Mouse (Mus musculus): ENCODE data around the gene Rab1a. TPM values are rescaled to one million over a fixed set of nuclear protein-coding genes. Genes with fewer than 3 reads are reported as not detected.

Rab1a gene
- polyA plus RNA-seq, 1 experiment from 2014 or later = 368 TPM

DNA sequence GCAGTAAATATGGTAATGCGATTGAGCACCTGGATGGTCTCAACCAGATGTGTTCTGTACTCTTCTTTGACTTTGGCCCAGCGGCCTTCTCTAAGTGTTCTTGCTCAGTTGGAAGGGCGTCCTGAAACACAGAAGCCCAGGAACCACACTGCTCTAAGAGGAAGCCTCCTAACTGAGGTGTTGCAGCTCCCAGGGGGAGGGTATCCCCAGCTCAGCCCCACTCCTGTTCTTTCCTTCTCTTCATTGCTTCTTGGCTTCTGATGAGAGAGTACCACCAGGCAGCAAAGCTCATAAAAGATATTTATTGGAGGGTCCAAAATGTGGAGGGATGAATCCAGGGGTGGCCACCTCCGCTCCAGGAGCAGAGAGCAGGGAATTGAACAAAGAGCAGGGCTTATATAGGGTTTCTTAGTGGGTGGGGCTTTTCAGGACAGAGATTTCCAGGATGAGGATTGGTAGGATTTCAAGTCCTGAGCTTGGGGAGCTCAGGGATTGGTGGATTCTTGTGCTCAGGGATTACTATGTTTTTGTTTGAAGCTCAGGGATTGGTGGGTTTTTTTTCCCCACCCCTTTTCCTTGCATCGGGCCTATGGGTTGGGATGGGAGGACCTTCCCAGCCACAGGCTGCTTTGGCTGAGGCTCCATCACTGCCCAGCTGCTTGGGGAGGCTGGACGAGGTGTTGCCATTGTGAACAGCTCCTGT lies 49.4 kb downstream of the Rab1a start:
- no peaks in the 10 kb centered on the region for H3K36me3 ChIP-seq (ENCODE audit: control insufficient read depth, insufficient read depth, low read length)
- no peak overlapping the region for H3K4me2 ChIP-seq (ENCODE audit: low read depth, low read length)
- H3K9me3 ChIP-seq (ENCODE audit: control insufficient read depth, low read length) = no peaks in the 10 kb centered on the region
- H3K27me3 ChIP-seq (replicated peaks; ENCODE audit: control insufficient read depth, insufficient read depth, low read length) = no peaks in the 10 kb centered on the region
- H3K27ac ChIP-seq (ENCODE audit: low read length) = no peak overlapping the region
- peaks cover 16% of the 10 kb centered on the region for H3K4me1 ChIP-seq (ENCODE audit: control insufficient read depth, insufficient read depth, low read length)
- no peak overlapping the region for H3K4me3 ChIP-seq (ENCODE audit: low read length)
- WGBS = 82% methylated on average over 6 of the region's 6 CpGs
- no peak for ATAC-seq
- H3K9ac ChIP-seq (ENCODE audit: low read depth, low read length) = no peak overlapping the region

DNA sequence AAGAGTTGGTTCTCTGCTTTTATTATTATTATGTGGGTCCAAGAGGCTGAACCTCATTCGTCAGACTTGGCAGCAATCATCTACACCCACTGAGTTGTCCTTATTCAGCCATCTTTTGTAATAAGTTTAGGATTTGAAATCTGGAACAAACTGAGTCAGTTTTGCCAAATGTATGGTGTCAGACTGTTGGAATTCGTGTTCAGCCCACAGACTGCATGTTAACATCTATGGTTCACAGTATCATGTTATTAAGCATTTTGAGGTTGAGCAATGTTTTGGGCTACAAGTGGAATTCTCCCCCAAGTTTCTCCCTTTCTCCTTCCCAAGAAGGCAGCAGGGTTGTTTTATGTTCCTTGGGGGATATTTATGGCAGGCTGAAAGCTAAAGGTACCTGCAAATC lies 51.9 kb downstream of the Rab1a start:
- H3K4me1 ChIP-seq (ENCODE audit: control insufficient read depth, insufficient read depth, low read length) = peaks cover 3% of the 10 kb centered on the region
- 82% methylated on average over 2 of the region's 2 CpGs for WGBS
- H3K4me3 ChIP-seq (ENCODE audit: low read length) = no peak overlapping the region
- H3K9ac ChIP-seq (ENCODE audit: low read depth, low read length) = no peak overlapping the region
- H3K36me3 ChIP-seq (ENCODE audit: control insufficient read depth, insufficient read depth, low read length) = no peaks in the 10 kb centered on the region
- no peak overlapping the region for H3K4me2 ChIP-seq (ENCODE audit: low read depth, low read length)
- no peaks in the 10 kb centered on the region for H3K27me3 ChIP-seq (replicated peaks; ENCODE audit: control insufficient read depth, insufficient read depth, low read length)
- ATAC-seq = no peak
- no peak overlapping the region for H3K27ac ChIP-seq (ENCODE audit: low read length)
- no peaks in the 10 kb centered on the region for H3K9me3 ChIP-seq (ENCODE audit: control insufficient read depth, low read length)

DNA sequence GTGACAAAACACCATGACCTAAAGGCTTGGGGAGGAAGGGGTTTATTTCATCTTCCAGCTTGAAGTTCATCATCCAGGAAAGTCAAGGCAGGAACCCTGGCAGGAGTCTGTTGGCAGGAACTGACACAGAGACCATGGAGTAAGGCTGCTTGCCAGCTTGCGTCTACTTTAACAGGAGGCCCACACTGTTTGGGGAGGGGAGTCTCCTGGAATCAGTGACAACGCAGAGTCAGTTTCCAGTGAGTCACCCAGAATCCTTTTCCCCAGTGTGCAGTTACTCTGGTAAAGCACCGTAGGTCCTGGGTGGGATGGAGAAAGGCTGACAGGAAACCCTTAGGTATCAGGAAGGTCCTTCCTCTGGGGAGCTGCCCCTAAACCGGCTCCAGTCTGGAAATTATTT lies 53.6 kb downstream of the Rab1a start:
- no peak for ATAC-seq
- no peak overlapping the region for H3K9ac ChIP-seq (ENCODE audit: low read depth, low read length)
- H3K27ac ChIP-seq (ENCODE audit: low read length) = no peak overlapping the region
- H3K4me1 ChIP-seq (ENCODE audit: control insufficient read depth, insufficient read depth, low read length) = no peaks in the 10 kb centered on the region
- no peaks in the 10 kb centered on the region for H3K36me3 ChIP-seq (ENCODE audit: control insufficient read depth, insufficient read depth, low read length)
- H3K27me3 ChIP-seq (replicated peaks; ENCODE audit: control insufficient read depth, insufficient read depth, low read length) = no peaks in the 10 kb centered on the region
- H3K9me3 ChIP-seq (ENCODE audit: control insufficient read depth, low read length) = no peaks in the 10 kb centered on the region
- WGBS = 82% methylated on average over 4 of the region's 4 CpGs
- H3K4me3 ChIP-seq (ENCODE audit: low read length) = no peak overlapping the region
- H3K4me2 ChIP-seq (ENCODE audit: low read depth, low read length) = no peak overlapping the region

DNA sequence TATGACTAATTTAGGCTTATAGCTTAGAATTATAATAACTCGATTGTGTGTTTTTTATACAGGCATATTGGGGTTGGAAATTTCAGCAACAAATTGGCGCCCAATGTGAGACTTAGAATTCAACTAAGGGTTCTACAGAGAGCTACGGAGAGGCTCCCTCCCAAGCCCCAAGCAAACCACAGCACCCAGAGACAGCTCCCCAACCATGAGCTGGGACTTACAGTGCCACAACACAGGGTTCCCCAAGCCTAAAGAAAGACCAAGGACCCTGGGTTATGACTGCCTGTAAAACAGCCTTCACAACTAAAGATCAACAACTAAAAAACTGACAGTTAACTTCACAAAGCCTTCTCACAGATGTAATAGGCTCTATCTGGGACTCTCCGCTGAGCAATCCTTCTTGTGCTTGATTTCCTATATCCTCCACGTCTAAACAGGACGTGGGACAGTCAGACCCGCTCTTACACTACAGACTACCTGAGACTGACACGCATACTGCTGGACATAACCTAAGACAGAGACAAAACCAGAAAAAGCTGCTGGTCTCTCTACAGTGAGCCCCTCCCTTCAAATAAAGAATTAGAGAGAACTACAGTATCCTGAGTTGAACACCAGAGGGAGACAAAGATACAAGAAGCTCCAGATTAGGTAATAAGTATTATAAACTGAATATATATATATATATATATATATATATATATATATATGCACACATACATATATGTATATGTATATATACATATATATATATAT lies 61.6 kb downstream of the Rab1a start:
- H3K9ac ChIP-seq (ENCODE audit: low read depth, low read length) = no peak overlapping the region
- no peak overlapping the region for H3K4me3 ChIP-seq (ENCODE audit: low read length)
- ATAC-seq = no peak
- no peak overlapping the region for H3K27ac ChIP-seq (ENCODE audit: low read length)
- no peaks in the 10 kb centered on the region for H3K36me3 ChIP-seq (ENCODE audit: control insufficient read depth, insufficient read depth, low read length)
- no peaks in the 10 kb centered on the region for H3K27me3 ChIP-seq (replicated peaks; ENCODE audit: control insufficient read depth, insufficient read depth, low read length)
- no peaks in the 10 kb centered on the region for H3K9me3 ChIP-seq (ENCODE audit: control insufficient read depth, low read length)
- no peak overlapping the region for H3K4me2 ChIP-seq (ENCODE audit: low read depth, low read length)
- H3K4me1 ChIP-seq (ENCODE audit: control insufficient read depth, insufficient read depth, low read length) = no peaks in the 10 kb centered on the region
- WGBS = 58% methylated on average over 8 of the region's 8 CpGs

DNA sequence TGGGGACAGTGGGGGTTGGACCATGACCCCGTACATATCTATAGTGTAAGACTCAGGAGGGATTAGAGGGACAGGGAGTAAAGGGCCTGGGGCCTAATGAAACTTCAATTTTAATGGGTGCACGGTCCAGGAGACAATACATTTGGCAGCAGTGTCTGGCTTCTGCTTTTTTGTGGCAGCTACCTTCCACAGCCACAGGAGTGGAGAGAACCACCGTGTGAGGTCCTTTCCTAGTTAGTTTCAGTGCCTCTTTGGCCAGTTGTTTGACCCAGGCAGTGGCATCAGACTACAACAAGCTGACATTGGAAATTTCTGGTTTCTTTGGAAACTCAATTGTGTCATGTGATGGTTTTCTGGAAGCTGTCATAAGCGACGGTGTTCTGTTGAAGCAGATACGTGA lies 68.7 kb downstream of the Rab1a start:
- Histone ChIP-seq H3K4me3 (ENCODE audit: low read length) (no peak overlapping the region), H3K27ac (ENCODE audit: low read length) (no peak overlapping the region), H3K4me2 (ENCODE audit: low read depth, low read length) (no peak overlapping the region), H3K9ac (ENCODE audit: low read depth, low read length) (no peak overlapping the region), H3K9me3 (ENCODE audit: control insufficient read depth, low read length) (no peaks in the 10 kb centered on the region), H3K27me3 (replicated peaks; ENCODE audit: control insufficient read depth, insufficient read depth, low read length) (no peaks in the 10 kb centered on the region), H3K4me1 (ENCODE audit: control insufficient read depth, insufficient read depth, low read length) (no peaks in the 10 kb centered on the region), H3K36me3 (ENCODE audit: control insufficient read depth, insufficient read depth, low read length) (no peaks in the 10 kb centered on the region)
- no peak for ATAC-seq
- WGBS = 82% methylated on average over 6 of the region's 6 CpGs

DNA sequence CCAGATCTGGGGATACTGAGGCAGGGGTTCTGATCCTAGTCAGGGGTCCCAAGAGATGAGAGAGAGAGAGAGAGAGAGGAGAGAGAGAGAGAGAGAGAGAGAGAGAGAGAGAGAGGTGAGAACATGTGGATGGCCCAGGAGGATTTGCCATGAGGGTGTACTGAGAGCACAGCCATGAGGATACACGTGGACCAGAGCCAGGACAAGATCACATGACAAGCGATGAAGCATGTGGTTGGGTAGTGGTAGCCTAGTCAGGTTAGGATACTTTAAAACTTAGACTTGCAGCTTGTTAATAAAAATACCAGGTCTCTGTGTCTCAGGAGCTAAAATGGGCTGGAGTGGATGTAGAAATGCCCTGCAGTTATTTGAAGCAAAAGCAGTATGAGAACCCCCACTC lies 74.7 kb downstream of the Rab1a start:
- Histone ChIP-seq H3K9me3 (ENCODE audit: control insufficient read depth, low read length) (no peaks in the 10 kb centered on the region), H3K4me2 (ENCODE audit: low read depth, low read length) (no peak overlapping the region), H3K4me1 (ENCODE audit: control insufficient read depth, insufficient read depth, low read length) (no peaks in the 10 kb centered on the region; the same call in 1 of the 2 replicates), H3K4me3 (ENCODE audit: low read length) (no peak overlapping the region), H3K9ac (ENCODE audit: low read depth, low read length) (no peak overlapping the region), H3K36me3 (ENCODE audit: control insufficient read depth, insufficient read depth, low read length) (no peaks in the 10 kb centered on the region), H3K27ac (ENCODE audit: low read length) (no peak overlapping the region), H3K27me3 (replicated peaks; ENCODE audit: control insufficient read depth, insufficient read depth, low read length) (no peaks in the 10 kb centered on the region)
- 73% methylated on average over 2 of the region's 2 CpGs for WGBS
- ATAC-seq = no peak

Other genes starting within 250 kb of the Rab1a start
- gene Actr2, start 88.5 kb upstream of the Rab1a start, polyA plus RNA-seq (2015; fragmentation: Nextera tagmentation; extraction: Ambion mirVana) = 113 and 120 TPM in 2 replicates
- 20.4 and 20.8 TPM in 2 replicates for gene Cep68, start 48.0 kb downstream of the Rab1a start, polyA plus RNA-seq (2015; fragmentation: Nextera tagmentation; extraction: Ambion mirVana)
- gene Slc1a4, start 131.3 kb downstream of the Rab1a start, polyA plus RNA-seq (2015; fragmentation: Nextera tagmentation; extraction: Ambion mirVana) = 11.2 and 11.9 TPM in 2 replicates